Mouse (Mus musculus) CD4-positive helper T cell, adult 2 months (primary cell): ENCODE data around the gene Frmd6.

Experiments
- DNase-seq: peaks from one replicate; pipeline ENCODE4 v3.0.0-alpha.2; 2012; ENCODE audit warnings: low read depth, missing footprints, low spot score

Gene Frmd6

DNA sequence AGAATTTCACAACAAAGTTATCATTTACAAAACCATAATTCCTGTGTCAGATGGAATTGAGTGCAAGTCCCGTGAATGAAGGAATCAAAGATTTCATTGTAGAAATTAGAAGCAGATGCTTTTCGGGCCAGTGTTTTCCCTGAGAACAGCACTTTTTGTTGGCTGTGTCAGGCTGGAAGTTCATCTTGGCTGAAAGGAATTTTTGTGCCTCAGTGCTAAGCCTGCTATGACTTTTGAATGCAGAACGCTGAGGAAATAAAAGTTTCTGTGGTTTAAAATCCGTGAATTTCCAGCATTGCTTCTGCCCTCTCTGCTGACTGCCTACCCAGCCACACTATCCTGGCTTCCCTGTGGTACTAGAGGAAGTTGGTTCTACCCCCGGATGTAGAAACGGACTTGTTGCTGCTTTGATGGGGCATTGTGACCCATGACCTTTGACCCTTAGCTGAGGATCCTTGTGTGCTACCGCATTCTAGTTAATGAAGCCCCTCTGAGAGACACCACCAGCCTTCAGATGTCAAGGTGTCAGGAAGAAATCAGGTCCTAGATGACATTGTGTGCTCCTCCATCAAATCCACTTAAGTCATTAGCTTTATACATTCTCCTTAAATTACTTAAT, 26.1 kb downstream of the Frmd6 start:
- DNase-seq, result no peak

DNA sequence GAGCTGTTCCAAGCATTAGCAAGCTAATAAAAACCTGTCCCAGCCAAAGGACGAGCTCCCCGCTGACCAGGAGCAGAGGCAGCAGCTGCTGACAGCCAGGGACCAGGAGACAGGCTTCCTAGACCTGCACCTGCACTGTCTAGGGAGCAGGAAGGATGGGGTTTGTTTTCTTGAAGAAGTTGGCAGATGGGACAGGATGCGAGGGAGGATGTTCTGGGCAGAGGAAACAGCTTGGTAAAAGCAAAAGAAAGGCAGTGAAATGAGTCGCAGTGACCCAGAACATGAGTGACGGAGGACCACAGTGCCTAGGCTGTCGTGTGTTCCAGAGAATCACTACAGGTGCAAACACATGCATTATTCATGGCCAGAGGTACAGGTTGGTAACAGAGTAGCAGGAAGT, 27.7 kb downstream of the Frmd6 start:
- DNase-seq, result peak; percentile 39

DNA sequence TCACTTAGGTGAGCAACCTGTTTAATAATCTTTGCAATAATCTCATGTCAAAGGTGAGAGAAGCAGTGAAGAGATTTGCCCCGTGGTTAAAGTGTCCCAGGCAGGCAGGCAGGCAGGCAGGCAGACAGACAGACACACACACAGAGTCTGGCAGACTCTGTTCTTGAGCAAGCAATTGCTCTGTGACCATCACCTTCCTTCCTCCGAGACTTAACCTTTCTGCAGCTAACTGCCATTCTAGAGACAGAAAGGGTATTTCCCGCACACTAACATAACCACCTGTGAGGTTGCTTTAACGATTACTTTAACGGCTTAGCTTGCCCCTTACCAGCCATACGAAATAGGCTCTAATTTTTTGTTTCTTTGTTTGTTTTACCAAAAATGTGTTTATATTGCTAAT, 30.4 kb downstream of the Frmd6 start:
- peak; percentile 21 for DNase-seq

DNA sequence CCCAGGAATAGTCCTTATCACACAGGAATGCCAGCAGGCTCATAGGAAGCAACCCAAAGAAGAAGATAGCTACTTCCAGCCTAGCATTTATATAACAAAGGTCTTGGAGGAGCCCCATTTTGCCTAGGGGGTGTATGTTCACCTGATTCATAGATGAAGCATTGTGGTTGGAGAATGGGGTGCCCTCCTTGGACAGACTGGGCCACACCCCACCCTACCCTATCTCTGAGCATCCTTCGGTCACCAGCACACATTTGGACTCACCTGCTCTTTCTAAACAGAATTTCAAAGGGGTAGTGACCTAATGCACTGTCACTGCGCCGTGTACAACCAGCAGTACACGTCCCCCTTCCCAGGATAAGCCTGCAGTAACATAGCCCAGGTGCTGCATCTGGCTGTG, 31.5 kb downstream of the Frmd6 start:
- no peak for DNase-seq

DNA sequence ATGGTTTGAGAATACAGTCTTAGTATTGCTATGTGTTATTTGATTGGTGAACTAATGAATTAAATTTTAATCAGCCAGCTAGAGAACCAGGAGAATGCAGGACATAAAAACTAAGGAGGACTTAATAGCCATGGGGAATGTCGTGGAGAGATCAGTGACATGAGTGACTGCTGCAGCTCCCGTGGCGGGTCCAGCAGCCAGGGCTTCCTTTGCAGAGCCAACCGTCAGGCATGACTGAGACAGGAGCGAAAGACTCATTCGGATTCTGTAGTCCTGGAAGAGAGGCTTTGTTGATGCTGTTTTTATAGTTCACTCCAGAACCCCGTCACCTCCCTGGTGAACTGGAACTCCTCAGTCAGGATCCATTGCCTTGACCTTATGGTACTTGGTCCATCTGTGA, 38.0 kb downstream of the Frmd6 start:
- no peak for DNase-seq

DNA sequence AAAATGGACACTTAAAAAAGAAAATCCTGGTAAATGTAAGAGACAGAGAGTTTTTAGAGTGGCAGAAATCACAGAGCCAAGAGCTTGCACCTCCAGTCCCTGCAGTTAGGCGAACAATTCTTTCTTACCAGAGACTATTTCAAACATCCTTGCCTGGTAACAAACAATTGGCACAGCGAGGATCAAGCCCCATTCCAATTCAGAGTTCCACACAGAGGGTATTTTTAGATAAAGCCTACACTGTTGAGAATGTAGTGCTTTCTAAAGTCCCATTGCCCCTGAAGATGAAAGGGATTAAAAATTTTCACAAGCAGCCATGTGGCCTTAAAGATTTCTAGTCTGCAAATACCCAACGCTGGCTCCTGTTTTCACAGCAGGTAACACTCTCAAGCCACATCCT, 42.5 kb downstream of the Frmd6 start:
- DNase-seq, result no peak

DNA sequence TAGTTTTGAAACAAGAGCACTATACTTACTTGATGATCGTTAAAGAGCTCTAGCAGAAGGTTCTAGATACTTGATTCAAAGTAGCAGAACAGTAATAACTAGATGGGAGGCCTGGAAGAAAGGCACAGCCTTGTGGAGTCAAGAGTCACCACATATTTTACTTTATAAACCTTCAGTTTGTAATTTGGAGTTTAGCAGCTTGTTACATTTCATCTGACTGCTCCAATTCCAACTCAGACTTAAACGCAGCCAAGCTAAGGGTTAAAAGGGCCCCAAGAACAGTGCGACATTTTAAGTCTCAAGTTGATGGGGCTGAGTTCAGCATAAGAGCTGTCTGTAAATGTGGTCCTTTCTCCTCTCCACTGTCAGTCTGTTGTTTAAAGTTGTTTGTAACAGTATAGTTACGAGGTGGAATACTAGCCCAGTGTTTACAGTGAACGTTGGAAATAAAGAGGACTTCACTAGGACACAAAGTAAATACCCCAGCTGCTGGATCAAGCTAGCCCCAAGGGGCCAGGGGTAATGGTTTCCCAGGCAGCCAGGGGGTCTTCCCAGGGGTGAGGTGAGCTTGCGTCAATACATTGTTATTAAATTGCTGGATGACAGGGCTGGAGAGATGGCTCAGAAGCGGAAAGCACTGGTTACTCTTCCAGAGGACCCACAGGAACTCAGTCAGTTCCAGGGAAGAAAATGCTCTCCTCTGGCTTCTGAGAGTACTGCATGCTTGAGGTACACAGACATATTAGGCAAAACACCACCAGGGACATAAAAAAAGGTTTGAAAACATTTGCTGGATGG, 43.1 kb downstream of the Frmd6 start:
- no peak for DNase-seq

DNA sequence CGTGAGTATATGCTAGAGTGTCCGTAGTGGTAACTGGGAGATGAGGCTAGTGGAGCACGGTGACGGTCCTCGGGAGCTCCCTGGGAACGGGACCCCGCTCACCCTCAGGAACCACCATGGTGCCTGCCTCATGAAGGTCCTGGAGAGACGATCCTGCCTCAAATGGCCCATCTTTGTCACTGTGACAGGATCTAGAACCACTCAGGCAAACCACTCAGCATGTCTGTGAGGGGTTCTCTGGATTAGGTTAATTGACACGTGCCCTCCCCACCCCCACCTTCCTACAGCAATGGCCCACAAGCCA, 43.6 kb downstream of the Frmd6 start:
- DNase-seq, result no peak

DNA sequence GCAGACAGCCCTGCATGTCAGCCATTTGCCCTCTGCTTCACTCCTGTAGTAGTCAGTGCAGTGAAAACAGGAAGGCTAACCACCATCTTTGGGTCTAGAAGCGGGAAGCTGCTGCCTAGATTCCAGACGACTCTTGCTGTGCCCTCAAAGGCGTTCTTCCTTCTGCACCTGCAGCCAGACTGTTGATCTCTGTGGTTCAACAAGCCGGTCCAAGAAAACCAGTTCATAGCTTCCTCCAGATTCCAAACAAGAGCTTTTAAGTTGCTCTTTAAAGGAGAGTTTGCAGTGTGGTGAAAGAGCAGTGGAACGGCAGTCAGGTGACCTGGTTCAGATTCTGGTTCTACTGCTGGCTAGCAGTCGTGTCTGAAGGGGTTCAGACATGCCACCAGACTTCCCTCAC, 48.2 kb downstream of the Frmd6 start:
- no peak for DNase-seq

DNA sequence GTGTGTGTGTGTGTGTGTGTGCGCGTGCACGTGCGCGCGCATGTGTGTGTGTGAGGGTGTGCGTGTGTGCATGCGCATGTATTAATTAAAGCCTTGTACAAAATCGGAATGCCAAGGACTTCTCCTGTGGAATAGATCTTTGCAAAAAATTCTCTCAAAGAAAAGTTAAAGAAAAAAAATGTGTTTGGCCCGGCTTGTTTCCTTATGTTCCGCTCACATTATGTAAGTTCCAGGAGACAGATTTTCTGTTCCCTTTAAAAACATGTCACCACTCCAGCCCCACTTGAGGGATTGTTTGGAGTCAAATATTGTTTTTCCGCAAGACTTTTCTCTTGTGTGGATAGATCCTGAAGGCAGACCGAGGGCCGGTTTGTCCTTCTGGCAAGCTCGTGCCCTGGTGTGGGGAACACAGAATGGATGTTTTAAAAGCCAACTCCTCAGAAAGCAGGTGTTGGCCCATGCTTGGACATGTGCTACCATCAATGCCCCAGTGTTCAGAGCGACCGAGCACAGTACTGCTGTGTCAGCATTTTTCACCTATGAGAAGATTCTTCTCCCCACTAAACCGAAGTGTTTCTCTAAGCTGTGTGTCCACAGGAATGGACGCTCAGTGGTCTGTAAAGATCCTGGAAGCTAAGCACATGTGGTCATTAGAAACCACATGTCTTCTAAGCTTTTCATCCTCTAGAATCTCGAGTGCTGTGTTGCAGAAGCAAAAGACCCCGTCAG, 51.1 kb downstream of the Frmd6 start:
- DNase-seq, result no peak

DNA sequence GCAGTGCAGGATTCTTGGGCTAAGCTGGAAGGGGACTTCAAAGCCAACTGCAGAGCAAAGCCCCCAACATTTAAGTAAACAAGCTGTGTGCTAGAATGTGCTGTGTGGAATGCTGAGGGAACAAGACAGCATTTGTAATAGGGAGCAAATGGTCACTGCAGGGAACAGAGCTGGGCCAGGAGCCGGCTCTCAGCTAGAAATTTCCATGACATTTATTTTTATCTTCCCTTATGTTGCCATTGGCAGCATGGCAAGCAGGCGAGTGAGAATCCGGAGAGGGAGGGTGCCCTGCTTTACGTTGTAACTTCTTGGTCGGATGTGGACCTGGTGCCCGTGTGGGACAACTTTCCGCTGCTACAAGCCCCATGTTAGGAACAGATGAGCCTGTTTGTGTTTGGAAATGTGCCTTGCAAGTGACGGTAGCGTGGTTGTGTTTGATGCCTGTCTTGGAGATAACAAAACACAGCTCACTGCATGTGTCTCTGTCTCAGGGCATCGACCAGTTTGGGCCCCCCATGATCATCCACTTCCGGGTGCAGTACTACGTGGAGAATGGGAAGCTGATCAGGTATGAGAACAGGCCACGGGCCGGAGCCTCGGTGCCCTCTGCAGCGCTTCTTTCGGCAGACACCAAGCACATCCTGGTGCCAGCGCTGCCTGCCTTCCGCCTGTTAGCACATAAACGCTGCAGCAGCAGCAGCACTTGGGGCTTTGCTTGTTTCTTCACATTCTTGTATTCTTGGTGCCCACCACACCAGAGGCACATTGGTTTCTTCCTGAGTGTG, 52.8 kb downstream of the Frmd6 start:
- no peak for DNase-seq

DNA sequence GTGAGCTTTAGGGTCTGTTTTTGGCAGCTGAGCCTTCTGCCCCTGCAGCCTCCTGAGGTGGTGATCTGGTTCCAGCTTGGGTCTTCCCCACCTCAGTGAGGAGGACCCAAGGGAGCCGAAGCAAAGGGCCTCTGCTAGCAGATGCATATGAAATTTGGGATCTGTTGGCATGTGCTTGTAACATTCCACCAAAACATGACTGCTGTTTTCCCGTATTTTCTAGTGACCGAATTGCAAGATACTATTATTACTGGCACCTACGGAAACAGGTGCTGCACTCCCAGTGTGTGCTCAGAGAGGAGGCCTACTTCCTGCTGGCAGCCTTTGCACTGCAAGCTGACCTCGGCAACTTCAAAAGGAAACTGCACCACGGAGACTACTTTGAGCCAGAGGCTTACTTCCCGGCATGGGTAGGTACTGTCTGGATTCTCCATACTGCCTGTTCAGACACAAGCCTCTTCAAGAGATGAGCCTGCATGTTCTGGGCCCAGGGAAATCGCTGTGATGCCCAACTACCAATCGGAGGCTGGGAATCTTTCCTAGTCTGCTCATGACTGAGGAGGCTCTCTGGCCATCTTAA, 55.2 kb downstream of the Frmd6 start:
- DNase-seq, result no peak

DNA sequence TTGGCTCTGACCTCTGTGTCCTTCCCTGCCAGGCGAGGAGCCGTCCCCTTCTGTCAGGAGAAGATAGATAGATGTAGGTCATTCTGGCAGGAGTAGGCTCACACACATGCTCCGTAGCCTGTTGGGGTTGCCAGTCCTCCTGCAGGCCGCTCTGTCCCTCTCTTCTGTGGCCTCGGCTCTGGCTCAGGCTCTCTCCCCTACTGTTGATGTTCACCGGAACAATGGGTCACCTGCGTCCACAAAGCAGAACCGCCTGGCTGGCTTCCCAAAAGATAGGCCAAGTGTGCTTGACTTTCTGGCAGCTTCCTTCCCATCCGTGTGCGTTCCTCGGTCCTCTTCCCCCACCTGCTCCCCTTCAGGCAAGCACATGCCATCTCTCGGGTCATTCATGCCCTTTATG, 56.0 kb downstream of the Frmd6 start:
- DNase-seq, result no peak

DNA sequence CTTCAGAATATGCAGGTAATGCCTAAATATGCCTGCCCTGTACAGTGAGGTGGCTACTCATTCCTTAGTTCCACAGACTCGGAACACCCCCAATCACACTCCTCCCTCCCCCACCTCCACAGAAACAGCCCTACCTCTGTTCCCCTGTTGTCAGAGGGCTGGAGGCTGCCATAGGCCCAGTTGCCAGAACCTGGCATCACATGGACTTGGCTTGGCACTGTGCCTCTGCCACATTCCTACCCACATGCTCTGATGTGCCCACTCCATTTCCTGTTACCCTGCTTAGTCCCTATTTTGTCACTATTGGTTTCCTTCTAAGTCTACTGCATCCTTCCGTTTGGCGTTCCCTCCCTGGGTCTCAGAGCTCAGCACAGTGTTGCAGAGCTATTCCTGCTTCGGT, 56.5 kb downstream of the Frmd6 start:
- peak; percentile 7 for DNase-seq

DNA sequence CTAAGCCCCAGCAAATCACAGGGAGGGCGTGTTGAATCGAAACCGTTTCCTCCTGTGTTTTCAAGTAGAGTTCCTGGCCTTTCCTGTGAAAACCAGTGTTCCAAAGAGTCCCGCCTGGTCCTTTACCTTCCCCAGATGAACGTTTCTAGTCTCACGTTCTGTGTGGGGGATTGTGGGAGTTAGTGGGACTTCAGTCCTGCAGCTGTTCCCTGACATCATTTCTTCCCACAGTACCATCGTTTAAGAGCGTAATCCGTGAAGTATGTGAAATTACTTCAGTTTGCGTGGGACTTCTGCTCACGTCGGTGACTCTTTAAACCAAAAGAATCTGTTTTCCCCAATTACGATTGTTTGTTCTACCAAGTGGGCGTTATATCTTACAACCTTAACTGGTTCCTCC, 57.8 kb downstream of the Frmd6 start:
- DNase-seq, result no peak

DNA sequence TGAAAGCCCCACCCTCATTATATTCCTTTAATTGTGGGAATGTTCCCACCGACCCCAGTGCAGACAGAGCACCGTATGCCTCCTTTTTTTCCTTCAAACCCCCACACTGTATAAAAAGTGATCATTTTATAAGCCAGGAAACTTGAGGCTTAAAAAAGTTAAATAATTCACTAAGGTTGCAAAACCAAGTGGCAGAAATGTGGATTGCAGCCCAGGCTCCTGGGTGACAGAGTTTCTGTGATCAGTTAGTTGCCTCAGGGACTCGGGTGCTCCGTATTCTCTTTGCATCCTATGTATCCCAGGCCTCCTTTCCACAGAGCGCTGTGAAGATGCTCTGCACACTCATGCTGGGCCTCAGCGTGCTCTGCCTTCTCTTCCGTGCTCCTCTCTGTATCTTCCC, 58.8 kb downstream of the Frmd6 start:
- no peak for DNase-seq

DNA sequence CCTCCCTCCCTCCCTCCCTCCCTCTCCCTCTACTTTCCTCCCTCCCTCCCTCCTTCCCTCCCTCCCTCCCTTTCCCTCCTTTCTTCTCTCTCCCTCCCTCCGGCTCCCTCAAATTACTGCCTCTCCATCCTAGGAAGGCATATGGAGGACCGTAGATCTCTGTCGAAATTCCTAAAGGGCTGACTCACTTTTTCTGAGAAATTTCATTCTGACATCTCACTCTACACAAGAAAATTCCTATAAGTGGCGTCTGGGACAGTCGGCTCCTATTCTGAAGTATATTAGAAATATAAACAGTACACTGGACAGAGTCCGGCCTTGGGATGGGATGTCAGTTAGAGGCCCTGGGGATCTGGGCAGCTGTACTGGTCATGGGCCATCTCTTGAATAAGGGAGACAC, 59.7 kb downstream of the Frmd6 start:
- DNase-seq, result no peak

DNA sequence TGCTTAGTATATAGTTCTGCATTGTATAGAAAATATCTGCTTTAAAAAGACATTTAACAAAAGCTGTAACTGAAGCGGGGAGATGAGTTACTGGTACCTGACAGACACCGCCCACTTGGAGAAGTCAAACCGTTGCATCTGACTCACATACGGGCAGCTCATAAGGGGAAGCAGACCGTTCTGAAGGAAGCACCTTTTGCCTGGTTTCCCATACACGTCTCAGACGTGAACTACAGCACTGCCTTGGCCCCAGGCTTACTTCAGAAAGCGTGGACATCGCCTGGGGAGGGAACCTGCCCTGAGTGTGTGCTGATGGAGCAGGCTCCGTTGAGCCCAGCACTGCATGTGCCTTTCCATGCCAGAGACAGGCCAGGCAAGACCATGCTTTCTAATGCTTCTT, 60.3 kb downstream of the Frmd6 start:
- no peak for DNase-seq

DNA sequence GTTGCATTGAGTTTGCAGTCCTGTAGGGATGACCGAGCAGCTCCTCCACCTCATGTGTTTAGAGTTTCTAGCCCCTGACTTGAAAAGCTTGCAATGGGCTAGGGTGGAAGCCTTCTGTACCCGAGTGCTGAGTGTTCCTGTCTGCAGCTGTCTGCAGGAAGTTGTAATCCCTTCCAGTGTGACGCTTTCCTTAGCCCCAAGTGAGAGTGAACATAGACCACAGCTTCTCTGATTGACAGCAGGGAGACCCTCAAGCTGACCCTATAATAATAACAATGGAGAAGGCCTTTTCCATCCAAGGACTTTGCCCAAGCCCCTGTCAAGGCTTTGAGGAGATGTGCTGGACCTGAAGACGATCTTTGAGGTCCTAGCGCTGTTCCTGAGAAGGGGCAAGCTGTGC, 65.1 kb downstream of the Frmd6 start:
- DNase-seq, result no peak

DNA sequence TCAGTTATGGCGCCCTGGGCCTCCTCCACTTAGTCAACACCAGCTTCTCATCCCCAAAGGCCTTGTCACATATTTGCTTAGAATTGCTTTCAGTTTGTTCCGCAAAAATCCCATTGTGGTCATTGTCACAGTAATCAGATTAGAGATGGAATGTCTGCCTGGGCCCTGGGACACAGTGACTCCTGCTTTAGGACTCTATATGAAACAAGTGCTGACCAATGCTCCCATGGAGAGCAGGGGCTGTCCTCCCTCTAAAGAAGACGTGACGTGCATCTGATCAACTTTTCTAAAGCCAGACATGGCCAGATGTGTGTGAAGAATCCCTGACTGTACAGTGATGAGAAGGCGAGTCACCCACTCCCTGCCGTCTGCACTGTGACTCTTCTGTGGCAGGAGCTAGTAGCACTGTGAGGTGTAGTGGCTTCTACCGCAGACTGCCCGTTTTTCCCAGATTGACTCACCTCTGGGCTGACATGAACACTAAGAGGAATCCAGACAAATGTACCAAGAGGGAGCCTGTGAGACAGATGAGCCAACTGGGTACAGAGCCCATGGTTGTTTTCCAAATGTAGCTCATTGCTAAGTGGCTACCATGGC, 65.7 kb downstream of the Frmd6 start:
- DNase-seq, result no peak

DNA sequence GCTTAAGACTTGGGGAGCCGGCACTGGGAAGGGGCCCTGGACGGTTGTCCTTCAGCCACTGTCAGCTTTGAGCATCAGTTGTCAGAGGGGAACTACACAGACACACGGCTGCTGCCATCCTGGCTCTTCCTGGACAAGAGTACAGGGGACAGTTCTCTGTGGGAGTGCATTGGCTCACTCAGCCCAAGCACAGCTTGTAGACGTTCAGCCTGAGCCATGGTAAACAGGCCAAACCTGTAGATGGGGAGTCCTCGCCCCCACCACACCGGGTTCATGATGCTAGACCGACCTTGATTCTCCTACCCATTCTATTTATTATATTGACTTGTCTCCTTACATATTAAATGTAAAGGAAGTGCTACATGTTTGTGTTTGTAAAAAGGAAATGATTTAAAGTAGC, 70.0 kb downstream of the Frmd6 start:
- DNase-seq, result no peak

DNA sequence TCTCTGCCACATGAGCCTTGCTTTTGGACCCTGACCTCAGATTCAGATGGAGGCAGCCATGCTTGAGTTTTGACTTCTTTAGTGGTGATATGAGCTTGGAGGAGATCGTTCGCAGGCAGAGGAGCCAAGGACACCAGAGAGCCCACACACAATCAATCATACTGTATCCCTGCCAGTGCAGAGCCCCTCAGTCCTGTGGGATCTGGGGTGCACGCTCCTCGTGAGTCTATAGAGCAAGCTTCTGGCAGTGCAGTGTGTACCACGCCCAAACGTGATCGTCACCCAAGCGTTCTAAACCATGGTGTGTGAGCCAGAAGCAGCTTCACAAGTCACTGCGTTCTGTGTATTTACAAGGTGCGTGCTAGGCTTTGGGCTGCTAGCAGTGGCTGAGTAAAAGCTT, 70.8 kb downstream of the Frmd6 start:
- DNase-seq, result no peak
